Comparison of ENCODE assay signal across 9 mouse cellular contexts in genomic region chr10:127738151-127738882, GRCm38 (mm10). TPM values are rescaled to one million over a fixed set of nuclear protein-coding genes. Genes with fewer than 3 reads are reported as not detected.
DNase-seq lines count a peak whose midpoint lies in the region; ATAC-seq and TF ChIP-seq lines count a peak whose summit lies in the region.
"Had no signal": no experiment of that assay in that cellular context is flagged by ENCODE, and none has a peak within 500 bp of the region (broad histone marks: within the 10 kb centered on the region; RNA-seq: fewer than 3 reads in every experiment).

No protein-coding gene starts in this region.

- H3K36me3 ChIP-seq in ES-E14 (ENCODE audit: control insufficient read depth, insufficient read depth, low read length, poor library complexity, severe bottlenecking): peaks cover 16% of the 10 kb centered on the region
- peaks cover 22% of the 10 kb centered on the region for H3K36me3 ChIP-seq in embryonic facial prominence, embryonic 12.5 days
- peaks cover 22% of the 10 kb centered on the region for H3K36me3 ChIP-seq in hindbrain, embryonic 12.5 days
- peaks cover 19% of the 10 kb centered on the region for H3K36me3 ChIP-seq in limb, embryonic 14.5 days (ENCODE audit: control insufficient read depth, insufficient read depth, low read length)

- H3K27ac ChIP-seq in ES-E14 (ENCODE audit: insufficient read depth, low read depth, low read length, poor library complexity, severe bottlenecking): no peak overlapping the region
- H3K27ac ChIP-seq in embryonic facial prominence, embryonic 12.5 days: no peak overlapping the region
- H3K27ac ChIP-seq in hindbrain, embryonic 12.5 days: no peak overlapping the region
- no peak overlapping the region for H3K27ac ChIP-seq in limb, embryonic 14.5 days (replicated peaks; ENCODE audit: low read depth, low read length)

- peaks cover 2 to 13% of the 10 kb centered on the region in 2 experiments; a peak in 2 of 4 replicates for H3K4me1 ChIP-seq in ES-E14 (ENCODE audit: control insufficient read depth in 2 of 2, insufficient read depth in 2 of 2, low read length in 2 of 2, poor library complexity in 1 of 2)
- H3K4me1 ChIP-seq in embryonic facial prominence, embryonic 12.5 days: peaks cover 7% of the 10 kb centered on the region
- peaks cover 14% of the 10 kb centered on the region for H3K4me1 ChIP-seq in hindbrain, embryonic 12.5 days
- peaks cover 10% of the 10 kb centered on the region for H3K4me1 ChIP-seq in limb, embryonic 14.5 days (ENCODE audit: control insufficient read depth, insufficient read depth, low read length)

- 46% methylated on average over 13 of the region's 13 CpGs for WGBS in embryonic facial prominence, embryonic 12.5 days
- 53% methylated on average over 13 of the region's 13 CpGs for whole genome bisulfite sequencing in hindbrain, embryonic 12.5 days
- 48% methylated on average over 13 of the region's 13 CpGs for WGBS in limb, embryonic 14.5 days

- DNase-seq in adrenal gland, postnatal 14 days: peak; percentile 66
- no peak for DNase-seq in adrenal gland, adult 8-10 months
- DNase-seq in ES-E14 (ENCODE audit: low read depth, low spot score): no peak
- DNase-seq in limb, embryonic 14.5 days (ENCODE audit: low spot score): no peak
- peak; percentile 66 for DNase-seq in retina, postnatal 1 day
- DNase-seq in ovary, postnatal 36 days (ENCODE audit: low spot score): no peak

- H3K9me3 ChIP-seq in ES-E14 (ENCODE audit: control insufficient read depth, insufficient read depth, low read depth, low read length): no peaks in the 10 kb centered on the region
- H3K9me3 ChIP-seq in embryonic facial prominence, embryonic 12.5 days: no peaks in the 10 kb centered on the region
- H3K9me3 ChIP-seq in hindbrain, embryonic 12.5 days (replicated peaks): no peaks in the 10 kb centered on the region
- no peaks in the 10 kb centered on the region for H3K9me3 ChIP-seq in limb, embryonic 14.5 days (ENCODE audit: control insufficient read depth, low read length)

- H3K4me2 ChIP-seq in embryonic facial prominence, embryonic 12.5 days (replicated peaks): peak overlapping the region; percentile 49
- peak overlapping the region; percentile 45; the same call in 1 of the 2 replicates for H3K4me2 ChIP-seq in hindbrain, embryonic 12.5 days (replicated peaks)
- H3K4me2 ChIP-seq in limb, embryonic 14.5 days (replicated peaks; ENCODE audit: low read depth, low read length, severe bottlenecking): peak overlapping the region; percentile 78; the same call in 1 of the 2 replicates

- H3K9ac ChIP-seq in ES-E14 (ENCODE audit: insufficient read depth, low read depth, low read length, poor library complexity, severe bottlenecking): no peak overlapping the region
- H3K9ac ChIP-seq in embryonic facial prominence, embryonic 12.5 days: no peak overlapping the region
- H3K9ac ChIP-seq in hindbrain, embryonic 12.5 days: no peak overlapping the region
- H3K9ac ChIP-seq in limb, embryonic 14.5 days (ENCODE audit: low read depth, low read length, severe bottlenecking): no peak overlapping the region

- TF ChIP-seq POLR2A in limb, embryonic 14.5 days (IDR thresholded peaks at IDR 0.05; ENCODE audit: borderline replicate concordance, extremely low read depth, insufficient read depth, insufficient read length): no peak

- in situ Hi-C loops in ES-E14 (cut with MboI; ENCODE audit: low sequenced_read_pairs in 2 of 2, unreplicated experiment in 2 of 2): no loop called here

- no peaks in the 10 kb centered on the region for H3K27me3 ChIP-seq in embryonic facial prominence, embryonic 12.5 days
- H3K27me3 ChIP-seq in hindbrain, embryonic 12.5 days: no peaks in the 10 kb centered on the region
- H3K27me3 ChIP-seq in limb, embryonic 14.5 days (ENCODE audit: control insufficient read depth, insufficient read depth, low read length): no peaks in the 10 kb centered on the region

- H3K4me3 ChIP-seq in ES-E14 (ENCODE audit: insufficient read depth in 1 of 2, low read depth in 1 of 2, low read length in 2 of 2, poor library complexity in 1 of 2, severe bottlenecking in 1 of 2): peak overlapping the region in 1 of 2 experiments; percentile 71; a peak in 1 of 4 replicates
- no peak overlapping the region; the same call in 1 of the 2 replicates for H3K4me3 ChIP-seq in embryonic facial prominence, embryonic 12.5 days
- no peak overlapping the region for H3K4me3 ChIP-seq in hindbrain, embryonic 12.5 days
- no peak overlapping the region for H3K4me3 ChIP-seq in limb, embryonic 14.5 days (replicated peaks; ENCODE audit: low read length)

- no peak for ATAC-seq in embryonic facial prominence, embryonic 12.5 days (ENCODE audit: insufficient number of reproducible peaks, insufficient read depth, low FRiP score, low TSS enrichment)
- no peak for ATAC-seq in hindbrain, embryonic 12.5 days (ENCODE audit: low FRiP score)
- no peak for ATAC-seq in limb, embryonic 14.5 days (ENCODE audit: low FRiP score, low read depth)

TF ChIP-seq in ES-E14, 5 proteins besides CTCF, POLR2A, EP300 and RAD21:
- TF ChIP-seq ZC3H11A (IDR thresholded peaks at IDR 0.05; ENCODE audit: borderline replicate concordance, low read depth, low read length) (peak; percentile 59; the same call in 1 of the 2 replicates), CHD2 (IDR thresholded peaks at IDR 0.05; ENCODE audit: low read depth, low read length) (no peak)
TF ChIP-seq in ES-E14: peak in this region for 1.

RNA-seq across cellular contexts. Expression of gene Zbtb39, which starts 1.0 kb away (rescaled TPM):
- total RNA-seq in adrenal gland, postnatal 14 days (2021): 11.6 and 12.2 TPM in 2 replicates
- 10 to 100 TPM; 11.9 to 20.9 (median 15.8) TPM for total RNA-seq in adrenal gland, adult 8-10 months (2022)
- total RNA-seq in ES-E14 (2012; rRNA removed): 6.3 and 8.3 TPM in 2 replicates
- 4.8 and 5.2 TPM in 2 replicates for polyA plus RNA-seq in embryonic facial prominence, embryonic 12.5 days (2016; fragmentation: Nextera tagmentation; extraction: Ambion mirVana)
- polyA plus RNA-seq in hindbrain, embryonic 12.5 days (2016; fragmentation: Nextera tagmentation; extraction: Ambion mirVana): 5.2 and 5.3 TPM in 2 replicates
- 10.7 and 12.5 TPM in 2 replicates for polyA plus RNA-seq in limb, embryonic 14.5 days (2012; rRNA removed)
- polyA plus RNA-seq in limb, embryonic 14.5 days (2014; fragmentation: Nextera tagmentation; extraction: Ambion mirVana): 4.2 and 4.4 TPM in 2 replicates

RNA-seq across cellular contexts. Expression of gene Gpr182, which starts 13.2 kb away (rescaled TPM):
- 12.0 and 14.2 TPM in 2 replicates for total RNA-seq in adrenal gland, postnatal 14 days (2021)
- total RNA-seq in adrenal gland, adult 8-10 months (2022): 10 to 100 TPM in 3 of 4 experiments, 1 to 10 TPM in 1; 9.8 to 13.2 (median 10.4) TPM
- total RNA-seq in ES-E14 (2012; rRNA removed): 0.49 and 0.69 TPM in 2 replicates
- polyA plus RNA-seq in embryonic facial prominence, embryonic 12.5 days (2016; fragmentation: Nextera tagmentation; extraction: Ambion mirVana): 0.48 and 0.70 TPM in 2 replicates
- 0.61 and 0.70 TPM in 2 replicates for polyA plus RNA-seq in hindbrain, embryonic 12.5 days (2016; fragmentation: Nextera tagmentation; extraction: Ambion mirVana)
- 0.88 and 1.4 TPM in 2 replicates for polyA plus RNA-seq in limb, embryonic 14.5 days (2012; rRNA removed)
- 0.39 and 0.40 TPM in 2 replicates for polyA plus RNA-seq in limb, embryonic 14.5 days (2014; fragmentation: Nextera tagmentation; extraction: Ambion mirVana)

RNA-seq across cellular contexts. Expression of gene Tac2, which starts 14.0 kb away (rescaled TPM):
- total RNA-seq in adrenal gland, postnatal 14 days (2021): not detected in 2 replicates
- total RNA-seq in adrenal gland, adult 8-10 months (2022): not detected
- 0.37 and 0.45 TPM in 2 replicates for total RNA-seq in ES-E14 (2012; rRNA removed)
- 1.2 and 2.1 TPM in 2 replicates for polyA plus RNA-seq in embryonic facial prominence, embryonic 12.5 days (2016; fragmentation: Nextera tagmentation; extraction: Ambion mirVana)
- not detected in 2 replicates for polyA plus RNA-seq in hindbrain, embryonic 12.5 days (2016; fragmentation: Nextera tagmentation; extraction: Ambion mirVana)
- polyA plus RNA-seq in limb, embryonic 14.5 days (2012; rRNA removed): 0.58 and 15.2 TPM in 2 replicates
- polyA plus RNA-seq in limb, embryonic 14.5 days (2014; fragmentation: Nextera tagmentation; extraction: Ambion mirVana): 0.44 and 0.84 TPM in 2 replicates

RNA-seq across cellular contexts. Expression of gene Rdh1, which starts 21.2 kb away (rescaled TPM):
- total RNA-seq in adrenal gland, postnatal 14 days (2021): 0.94 and 1.9 TPM in 2 replicates
- total RNA-seq in adrenal gland, adult 8-10 months (2022): 1 to 10 TPM; 4.0 to 5.4 (median 4.4) TPM
- total RNA-seq in ES-E14 (2012; rRNA removed): 1.1 TPM in 2 replicates
- polyA plus RNA-seq in embryonic facial prominence, embryonic 12.5 days (2016; fragmentation: Nextera tagmentation; extraction: Ambion mirVana): not detected in 2 replicates
- 0.05 TPM in 1 of 2 replicates, not detected in the other for polyA plus RNA-seq in hindbrain, embryonic 12.5 days (2016; fragmentation: Nextera tagmentation; extraction: Ambion mirVana)
- polyA plus RNA-seq in limb, embryonic 14.5 days (2012; rRNA removed): 0.11 and 0.12 TPM in 2 replicates
- 0.08 TPM in 1 of 2 replicates, not detected in the other for polyA plus RNA-seq in limb, embryonic 14.5 days (2014; fragmentation: Nextera tagmentation; extraction: Ambion mirVana)
- polyA plus RNA-seq: neural tube, embryonic 14.5 days had no signal

RNA-seq across cellular contexts. Expression of gene Rdh16f1, which starts 21.3 kb away (rescaled TPM):
- 1.4 and 2.6 TPM in 2 replicates for total RNA-seq in adrenal gland, postnatal 14 days (2021)
- 1 to 10 TPM; 4.8 to 9.8 (median 6.6) TPM for total RNA-seq in adrenal gland, adult 8-10 months (2022)
- 0.21 TPM in 1 of 2 replicates, not detected in the other for total RNA-seq in ES-E14 (2012; rRNA removed)
- polyA plus RNA-seq in embryonic facial prominence, embryonic 12.5 days (2016; fragmentation: Nextera tagmentation; extraction: Ambion mirVana): 0.09 TPM in 1 of 2 replicates, not detected in the other
- polyA plus RNA-seq in hindbrain, embryonic 12.5 days (2016; fragmentation: Nextera tagmentation; extraction: Ambion mirVana): not detected in 2 replicates
- 0.15 and 0.16 TPM in 2 replicates for polyA plus RNA-seq in limb, embryonic 14.5 days (2012; rRNA removed)
- polyA plus RNA-seq in limb, embryonic 14.5 days (2014; fragmentation: Nextera tagmentation; extraction: Ambion mirVana): 0.59 TPM in 1 of 2 replicates, not detected in the other

Comparison
In these comparisons a context has a peak if more than half of its experiments do, and no peak if none do; other contexts are left out.
1. DNase-seq: peak in adrenal gland, postnatal 14 days (single experiment) and retina, postnatal 1 day (single experiment); none in adrenal gland, adult 8-10 months (single experiment), ES-E14 (single experiment), limb, embryonic 14.5 days (single experiment) and ovary, postnatal 36 days (single experiment).
2. Peak in every context shown above with its lines, with median percentiles within 50 percentile points of each other: H3K4me2 ChIP-seq.